Mouse (Mus musculus) embryonic fibroblast, embryonic 13.5 days (primary cell): ENCODE data around the gene Pcgf1. TPM values are rescaled to one million over a fixed set of nuclear protein-coding genes. Genes with fewer than 3 reads are reported as not detected.

Experiments used
- H3K27ac ChIP-seq: 2 replicates; pipeline ENCODE4 v1.5.1; 2012; ENCODE audit warnings: low read length, control low read depth, inconsistent platforms; ENCODE audit not compliant: insufficient read depth
- H3K4me1 ChIP-seq: 2 replicates; pipeline ENCODE4 v1.6.1; 2011; ENCODE audit warnings: low read length; ENCODE audit not compliant: control insufficient read depth, insufficient read depth
- H3K4me3 ChIP-seq: 2 replicates; pipeline ENCODE4 v1.5.1; 2011; ENCODE audit warnings: mild to moderate bottlenecking, control low read depth, low read length; ENCODE audit not compliant: insufficient read depth
- CTCF ChIP-seq: IDR thresholded peaks from 2 replicates; pipeline ENCODE4 v1.5.1; 2011; ENCODE audit warnings: mild to moderate bottlenecking, control low read depth, low read length, moderate library complexity, borderline replicate concordance; ENCODE audit not compliant: insufficient read depth
- POLR2A ChIP-seq: IDR thresholded peaks from 2 replicates; pipeline ENCODE4 v1.6.1; 2011; ENCODE audit warnings: low read depth, mild to moderate bottlenecking, control low read depth, low read length, moderate library complexity
- polyA plus RNA-seq: library from polyadenylated mRNA; stranded (reverse); fragments of >200 nt; gene quantifications from 2 replicates; pipeline ENCODE4 v1.2.4, GENCODE M21; 2011; ENCODE audit warnings: low read depth; ENCODE audit not compliant: missing spikeins, insufficient read length

Pcgf1 gene
- polyA plus RNA-seq, 1 experiment = 15.2 TPM

- H3K4me3 ChIP-seq = no peak overlapping the region
- H3K4me1 ChIP-seq = peaks cover 2% of the 10 kb centered on the region; the same call in 1 of the 2 replicates
- TF ChIP-seq CTCF (no peak), POLR2A (no peak)
- no peak overlapping the region for H3K27ac ChIP-seq
Observed at GRCm38 (mm10) chr6:83111510-83112136, 34.0 kb downstream of the Pcgf1 start.

GRCm38 (mm10) chr6:83115011-83115671 is 37.5 kb downstream of the Pcgf1 start, which contains the start of gene Mogs:
Gene Mogs, plus strand, starts transcription at chr6:83115496.
- peaks cover 6% of the 10 kb centered on the region; the same call in 1 of the 2 replicates for H3K4me1 ChIP-seq
- peak within 1 kb of the TSS; percentile 48 for H3K27ac ChIP-seq
- peak within 1 kb of the TSS; percentile 87 for H3K4me3 ChIP-seq
- peak; percentile 39; the same call in 1 of the 2 replicates for TF ChIP-seq CTCF
- peak; percentile 95 for TF ChIP-seq POLR2A

GRCm38 (mm10) chr6:83115682-83116372 is 38.2 kb downstream of the Pcgf1 start:
- H3K27ac ChIP-seq = peak overlapping the region; percentile 6; the same call in 1 of the 2 replicates
- H3K4me1 ChIP-seq = peaks cover 6% of the 10 kb centered on the region; the same call in 1 of the 2 replicates
- no peak for TF ChIP-seq CTCF
- no peak; the same call in 1 of the 2 replicates for TF ChIP-seq POLR2A
- peak overlapping the region; percentile 87 for H3K4me3 ChIP-seq

GRCm38 (mm10) chr6:83116373-83117164 is 38.9 kb downstream of the Pcgf1 start:
- peak; percentile 17; the same call in 1 of the 2 replicates for TF ChIP-seq POLR2A
- TF ChIP-seq CTCF = no peak
- no peak overlapping the region for H3K27ac ChIP-seq
- H3K4me3 ChIP-seq = peak overlapping the region; percentile 87
- peaks cover 6% of the 10 kb centered on the region; the same call in 1 of the 2 replicates for H3K4me1 ChIP-seq

GRCm38 (mm10) chr6:83117165-83117438 is 39.4 kb downstream of the Pcgf1 start:
- Histone ChIP-seq H3K4me3 (no peak overlapping the region), H3K4me1 (peaks cover 6% of the 10 kb centered on the region; the same call in 1 of the 2 replicates), H3K27ac (no peak overlapping the region)
- TF ChIP-seq POLR2A (no peak), CTCF (no peak)

- TF ChIP-seq POLR2A (0 out of 2 replicates have a peak, but pooled peaks have one; percentile 21), CTCF (no peak)
- peaks cover 6% of the 10 kb centered on the region; the same call in 1 of the 2 replicates for H3K4me1 ChIP-seq
- no peak overlapping the region for H3K27ac ChIP-seq
- H3K4me3 ChIP-seq = no peak overlapping the region
Observed at GRCm38 (mm10) chr6:83117616-83118015, 39.9 kb downstream of the Pcgf1 start.

- Histone ChIP-seq H3K4me3 (no peak overlapping the region), H3K4me1 (peaks cover 8% of the 10 kb centered on the region; the same call in 1 of the 2 replicates), H3K27ac (no peak overlapping the region)
- TF ChIP-seq POLR2A (peak; percentile 6; the same call in 1 of the 2 replicates), CTCF (no peak)
Observed at GRCm38 (mm10) chr6:83118369-83118768, 40.7 kb downstream of the Pcgf1 start.

GRCm38 (mm10) chr6:83118825-83119733 is 41.4 kb downstream of the Pcgf1 start:
- H3K4me1 ChIP-seq = peaks cover 9% of the 10 kb centered on the region; the same call in 1 of the 2 replicates
- H3K4me3 ChIP-seq = no peak overlapping the region
- no peak overlapping the region for H3K27ac ChIP-seq
- TF ChIP-seq POLR2A (peak; percentile 24; the same call in 1 of the 2 replicates), CTCF (no peak)

- Histone ChIP-seq H3K27ac (no peak overlapping the region), H3K4me3 (no peak overlapping the region), H3K4me1 (peaks cover 10% of the 10 kb centered on the region; the same call in 1 of the 2 replicates)
- TF ChIP-seq CTCF (no peak), POLR2A (no peak)
Observed at GRCm38 (mm10) chr6:83119734-83120051, 42.0 kb downstream of the Pcgf1 start.
